Mouse (Mus musculus) brown adipose tissue, adult 24 weeks (tissue): ENCODE data around the gene Olfr313. TPM values are rescaled to one million over a fixed set of nuclear protein-coding genes. Genes with fewer than 3 reads are reported as not detected.
"Not testable (repeated sequence)": the region's sequence is repeated elsewhere in the genome, so short reads cannot be mapped to it uniquely, and the experiment has no call there.

Experiments used
- H3K27ac ChIP-seq: fragments of 200-500 bp; replicated peaks from 2 replicates; pipeline ENCODE4 v1.5.1; 2012; ENCODE audit warnings: low read depth, mild to moderate bottlenecking, low read length
- H3K4me1 ChIP-seq: fragments of 200-500 bp; 2 replicates; pipeline ENCODE4 v1.6.1; 2012; ENCODE audit warnings: low read length, mixed read lengths; ENCODE audit not compliant: control insufficient read depth, insufficient read depth, insufficient read length
- H3K4me3 ChIP-seq: fragments of 200-500 bp; 2 replicates; pipeline ENCODE4 v1.5.1; 2012; ENCODE audit warnings: low read depth, mild to moderate bottlenecking, low read length, moderate library complexity; ENCODE audit not compliant: insufficient read depth
- polyA plus RNA-seq: library from polyadenylated mRNA; stranded (reverse); fragments of >200 nt; gene quantifications from 2 replicates; pipeline ENCODE4 v1.2.4, GENCODE M21; 2012; ENCODE audit not compliant: missing spikeins, insufficient read depth, insufficient read length

Olfr313 gene
- polyA plus RNA-seq, result not detected in 2 replicates

DNA sequence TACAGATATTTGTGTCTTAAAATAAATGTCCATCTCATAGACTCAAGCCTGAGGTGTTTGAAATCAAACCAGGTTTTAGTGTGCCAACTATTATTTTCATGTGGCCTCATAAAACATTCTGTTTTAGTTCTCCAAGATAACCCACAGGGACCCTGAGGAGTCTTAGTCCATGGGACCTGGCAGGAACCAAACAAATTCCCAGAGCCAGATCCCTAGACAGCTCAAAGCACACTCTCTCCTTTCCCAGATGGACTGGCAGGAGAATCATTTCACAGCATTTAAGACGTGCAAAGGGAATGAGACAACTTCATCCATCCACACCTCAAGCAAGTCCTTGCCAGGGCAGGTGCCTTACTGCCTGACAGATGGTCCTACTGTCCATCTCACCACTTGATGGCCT is at the start of gene Olfr313:
Olfr313 (plus strand) TSS at position 301 of the 400 bp plus-strand sequence.
- H3K4me3 ChIP-seq, H3K27ac ChIP-seq, H3K4me1 ChIP-seq: not testable (repeated sequence)

DNA sequence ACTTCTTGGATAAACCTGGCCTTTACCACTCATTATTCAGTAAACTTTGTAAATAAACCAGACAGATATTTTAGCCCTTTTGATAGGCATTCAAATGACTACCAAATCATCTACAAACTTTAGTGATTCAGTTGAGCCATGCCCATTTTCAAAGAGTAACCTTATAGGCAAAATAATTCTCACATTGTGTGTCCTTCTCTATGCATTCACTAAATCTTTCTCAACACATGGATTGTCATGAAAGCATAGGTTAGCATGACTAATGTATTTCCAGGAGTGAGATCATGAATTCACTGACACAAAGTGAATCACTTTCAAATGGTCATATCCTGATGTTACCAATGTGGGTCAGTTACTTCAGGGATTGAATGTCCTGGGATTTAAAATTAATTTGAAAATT is 41.9 kb upstream of the Olfr313 start, which contains the start of gene Olfr315:
Olfr315 (plus strand) TSS at position 301 of the 400 bp plus-strand sequence.
- Histone ChIP-seq H3K4me3 (no peak within 1 kb of the TSS), H3K4me1 (no peaks in the 10 kb centered on the region), H3K27ac (no peak within 1 kb of the TSS)

DNA sequence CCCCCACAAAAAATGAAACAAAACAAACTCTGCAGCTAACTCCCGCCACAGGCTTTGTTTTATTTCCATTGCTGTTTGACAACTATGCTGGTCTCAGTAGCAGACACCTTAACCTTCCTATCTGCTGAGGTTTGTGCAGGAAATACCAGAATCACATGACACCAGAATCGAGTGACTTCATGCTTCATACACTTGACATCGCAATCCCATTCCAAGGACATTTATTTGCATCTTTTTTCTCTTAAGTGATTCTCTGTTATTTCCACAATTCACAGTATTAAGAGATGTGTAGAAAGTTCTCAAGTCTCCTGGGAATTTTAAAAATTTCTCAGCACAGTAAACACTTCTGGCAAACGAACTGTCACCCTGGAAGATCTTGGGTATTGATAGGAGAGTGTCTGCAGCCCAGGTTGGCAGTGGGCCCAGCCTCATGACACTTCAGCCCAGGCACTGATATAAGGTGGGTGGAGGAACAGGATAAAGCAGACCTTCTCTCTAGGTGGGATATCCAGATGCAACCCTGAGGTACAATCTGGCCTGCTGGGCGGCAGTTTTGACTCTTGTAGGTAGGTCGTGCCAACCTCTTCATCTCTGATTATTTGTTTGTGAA is 32.2 kb upstream of the Olfr313 start, which contains the start of gene Olfr314:
Olfr314 (plus strand) TSS at position 473 of the 610 bp plus-strand sequence.
- Histone ChIP-seq H3K4me3 (no peak within 1 kb of the TSS), H3K27ac (no peak within 1 kb of the TSS), H3K4me1 (no peaks in the 10 kb centered on the region)

DNA sequence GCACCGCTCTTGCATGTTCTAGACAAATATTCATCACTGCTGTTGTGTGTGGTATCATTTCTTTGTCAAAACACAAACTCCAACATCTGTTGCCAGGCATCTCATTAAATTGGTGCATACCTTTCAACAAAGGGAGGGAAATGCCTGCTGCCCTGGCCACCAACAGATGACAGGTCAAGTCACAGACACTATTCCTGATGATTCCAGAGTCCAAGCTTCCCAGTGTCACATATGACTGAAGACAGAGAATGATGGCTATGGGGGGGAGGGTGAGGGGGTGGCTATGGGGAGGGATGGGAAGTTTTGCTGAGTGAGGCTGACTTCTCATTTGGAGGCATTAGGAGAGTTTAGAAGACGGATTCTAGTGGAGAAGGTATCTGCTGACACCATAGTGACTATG is 30.6 kb upstream of the Olfr313 start:
- Histone ChIP-seq H3K4me1 (no peaks in the 10 kb centered on the region), H3K4me3 (no peak overlapping the region), H3K27ac (no peak overlapping the region)

DNA sequence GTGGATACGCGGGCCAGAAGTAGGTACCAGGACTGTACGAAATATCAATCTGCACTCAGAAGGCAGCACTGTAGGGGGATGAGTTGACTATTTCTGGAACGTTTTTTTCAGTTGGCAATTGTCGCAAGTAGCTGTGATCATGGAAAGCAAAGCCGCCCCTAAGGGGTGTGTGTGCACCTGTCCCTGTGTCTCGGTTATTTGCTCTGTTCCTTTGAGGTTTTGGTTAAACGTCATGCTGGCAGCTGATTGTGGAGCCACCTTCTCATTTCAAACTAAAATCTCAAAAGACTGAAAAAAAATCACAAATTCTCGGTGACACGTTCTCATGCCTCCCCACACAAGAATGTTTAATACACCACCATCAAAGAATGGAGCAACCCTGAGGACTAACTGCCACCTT is 27.1 kb upstream of the Olfr313 start:
- Histone ChIP-seq H3K4me1 (no peaks in the 10 kb centered on the region), H3K4me3 (no peak overlapping the region), H3K27ac (no peak overlapping the region)

DNA sequence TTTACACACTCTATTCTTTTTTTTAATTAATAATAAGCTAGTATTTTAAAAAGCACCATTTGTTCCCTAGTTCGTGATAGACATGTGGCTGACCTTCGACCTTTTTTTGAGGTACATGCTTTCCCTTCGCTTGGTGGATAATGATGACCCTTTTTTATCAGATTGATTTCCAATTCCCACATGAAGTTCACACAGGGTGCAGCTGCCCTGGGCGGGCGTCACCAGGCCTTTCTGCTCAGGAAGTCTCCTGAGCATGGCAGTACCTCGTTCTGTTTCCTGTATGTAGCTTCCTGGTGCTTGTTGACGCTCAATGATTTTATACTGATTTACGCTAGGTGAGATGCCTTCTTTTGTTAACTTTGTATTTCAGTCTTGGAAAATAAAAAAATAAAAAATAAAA is 26.5 kb upstream of the Olfr313 start:
- Histone ChIP-seq H3K4me3 (no peak overlapping the region), H3K4me1 (no peaks in the 10 kb centered on the region), H3K27ac (no peak overlapping the region)

DNA sequence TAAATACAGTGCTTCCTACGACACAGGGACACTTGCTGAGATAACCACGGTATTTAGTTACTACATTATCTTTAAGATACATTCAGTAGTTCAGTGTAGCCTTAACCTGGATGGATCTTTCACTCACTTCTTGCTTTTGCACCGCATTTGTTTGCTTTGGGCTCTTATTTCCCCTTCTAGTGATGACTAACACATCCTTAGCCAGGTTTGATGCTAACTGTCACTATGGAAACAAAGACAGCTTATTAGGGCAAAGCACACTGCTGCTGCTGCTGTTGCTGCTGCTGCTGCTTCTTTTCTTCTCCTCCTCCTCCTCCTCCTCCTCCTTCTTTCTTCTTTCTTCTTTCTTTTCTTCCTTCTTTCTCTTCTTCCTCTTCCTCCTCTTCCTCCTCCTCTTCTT is 25.3 kb upstream of the Olfr313 start:
- H3K4me1 ChIP-seq, result no peaks in the 10 kb centered on the region
- H3K4me3 ChIP-seq, result no peak overlapping the region
- H3K27ac ChIP-seq, result no peak overlapping the region

DNA sequence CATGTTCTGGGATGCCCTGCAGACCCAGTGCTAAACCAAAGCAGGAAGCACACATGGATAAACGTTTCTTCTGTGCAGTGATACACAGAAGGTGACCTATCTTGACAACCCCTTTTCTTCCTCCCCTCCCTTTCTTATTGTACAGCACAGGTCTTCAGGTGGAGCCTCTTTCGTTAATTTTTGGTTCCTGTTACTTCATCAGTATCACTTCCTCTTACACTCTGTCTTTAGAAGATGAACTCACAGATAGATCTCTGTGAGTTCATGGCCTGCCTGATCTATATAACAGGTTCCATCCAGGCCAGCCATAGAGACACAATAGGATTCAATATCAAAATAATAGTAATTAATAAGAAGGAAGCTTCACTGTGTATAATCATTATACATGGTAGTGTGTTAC is 24.7 kb upstream of the Olfr313 start:
- Histone ChIP-seq H3K4me3 (no peak overlapping the region), H3K27ac (no peak overlapping the region), H3K4me1 (no peaks in the 10 kb centered on the region)

DNA sequence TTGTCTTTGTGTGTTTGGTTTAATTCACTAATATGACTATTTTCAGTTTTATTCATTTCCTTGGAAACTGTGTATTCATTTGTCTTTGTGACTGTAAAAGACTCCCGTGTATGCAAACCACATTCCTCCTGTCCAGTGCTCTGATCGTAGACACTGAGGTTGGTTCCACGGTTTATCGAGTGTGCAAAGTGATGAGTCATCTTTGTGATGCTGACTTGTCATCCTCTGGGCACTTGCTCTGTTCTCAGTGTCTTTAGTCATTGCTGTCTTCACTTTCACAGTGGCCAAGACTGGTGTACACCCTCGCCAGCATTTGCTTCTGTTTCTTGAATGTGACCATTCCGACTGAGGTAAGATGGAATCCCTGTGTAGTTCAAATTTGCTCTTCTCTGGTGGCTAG is 24.2 kb upstream of the Olfr313 start:
- Histone ChIP-seq H3K4me3 (no peak overlapping the region), H3K27ac (no peak overlapping the region), H3K4me1 (no peaks in the 10 kb centered on the region)

DNA sequence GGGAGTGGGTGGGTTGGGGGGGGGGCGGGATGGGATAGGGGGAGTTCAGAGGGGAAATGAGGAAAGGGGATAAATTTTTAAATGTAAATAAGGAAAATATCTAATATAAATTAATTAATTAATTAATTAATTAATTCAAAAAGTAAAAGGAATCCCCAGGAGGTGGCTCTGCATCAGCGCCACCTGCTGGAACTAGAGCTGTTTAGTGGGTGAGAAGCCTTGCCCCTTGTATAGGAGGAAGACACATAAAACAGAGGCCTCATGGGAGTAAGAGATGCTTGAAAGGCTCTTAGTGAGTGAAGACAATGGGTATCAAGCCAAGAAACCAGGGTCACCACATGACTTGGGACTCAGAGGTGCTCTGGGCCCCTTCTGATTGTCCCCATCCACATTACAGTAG is 18.9 kb upstream of the Olfr313 start:
- Histone ChIP-seq H3K4me1 (no peaks in the 10 kb centered on the region), H3K4me3 (no peak overlapping the region), H3K27ac (no peak overlapping the region)

DNA sequence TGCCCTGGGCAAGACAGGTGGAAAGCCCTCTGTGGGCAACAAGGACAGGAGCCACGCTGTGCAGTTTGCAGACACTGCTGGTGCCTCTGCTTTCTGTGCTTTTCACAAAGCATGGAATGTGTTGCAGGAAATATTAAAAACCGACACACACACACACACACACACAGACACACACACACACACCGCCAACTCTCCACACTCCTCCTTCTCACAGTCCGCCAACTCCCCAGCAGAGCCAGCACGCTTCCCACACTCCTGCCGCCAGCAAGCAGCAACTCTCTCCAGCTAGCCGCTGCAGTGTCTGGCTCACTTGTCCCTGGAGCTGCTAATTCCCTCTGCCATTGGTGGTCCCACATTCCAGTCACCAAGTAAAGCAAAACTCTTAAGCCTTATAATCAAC is 17.9 kb upstream of the Olfr313 start:
- Histone ChIP-seq H3K4me3 (no peak overlapping the region), H3K4me1 (no peaks in the 10 kb centered on the region), H3K27ac (no peak overlapping the region)

DNA sequence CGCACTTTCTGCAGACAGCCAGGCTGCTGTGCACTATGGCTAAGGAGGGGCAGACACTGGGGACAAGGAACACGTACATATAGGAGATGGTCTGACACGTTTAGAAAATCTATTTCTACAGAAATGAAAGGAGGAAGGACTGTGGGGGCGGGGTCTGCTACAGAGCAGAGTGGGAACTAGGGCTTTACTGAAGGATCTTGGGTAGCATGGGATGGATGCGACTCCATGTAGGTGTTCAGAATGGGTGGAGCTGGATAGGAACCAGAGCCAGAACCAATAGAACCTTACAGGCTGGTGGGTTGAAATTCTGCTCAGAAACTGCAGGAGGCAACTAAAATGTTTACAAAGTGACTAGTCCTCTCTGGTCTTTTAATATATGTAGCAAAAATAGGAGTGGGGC is 15.1 kb upstream of the Olfr313 start:
- Histone ChIP-seq H3K27ac (no peak overlapping the region), H3K4me1 (no peaks in the 10 kb centered on the region), H3K4me3 (no peak overlapping the region)

DNA sequence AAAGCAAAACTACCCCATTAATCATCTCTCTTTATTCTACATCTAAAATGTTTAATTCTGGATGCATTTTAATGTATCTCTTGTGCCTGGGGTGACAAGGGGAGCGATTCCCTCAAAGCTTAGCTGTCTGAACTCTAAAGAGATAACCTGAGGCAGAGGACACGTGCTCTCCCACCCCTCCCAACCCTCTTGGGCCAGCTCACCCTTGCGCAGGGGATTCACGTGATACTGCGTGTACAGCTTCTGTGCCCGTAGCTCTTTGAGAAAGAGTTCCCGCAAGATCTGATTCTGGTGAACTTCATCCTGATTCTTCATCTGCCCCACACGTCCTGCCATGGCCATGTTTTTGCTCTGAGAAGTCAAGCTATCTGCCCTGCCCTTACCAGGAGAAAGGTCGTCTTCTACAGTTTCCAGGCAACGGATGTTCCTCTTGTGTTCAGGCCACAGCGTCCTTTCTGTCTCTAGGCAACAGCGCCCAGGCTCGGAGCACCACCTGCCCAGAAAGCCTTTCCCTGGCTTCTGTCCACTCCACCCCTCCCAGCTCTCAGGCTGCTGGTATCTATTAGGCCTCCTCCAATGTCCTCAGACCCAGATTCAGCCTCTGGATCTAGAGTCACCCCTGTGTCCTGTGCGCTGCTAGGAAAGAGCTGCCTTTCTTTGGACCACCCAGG is 13.1 kb upstream of the Olfr313 start, which contains the start of gene Fam183b:
Fam183b (minus strand) TSS at position 403 of the 671 bp plus-strand sequence.
- Histone ChIP-seq H3K4me1 (no peaks in the 10 kb centered on the region), H3K4me3 (no peak within 1 kb of the TSS), H3K27ac (no peak within 1 kb of the TSS)

DNA sequence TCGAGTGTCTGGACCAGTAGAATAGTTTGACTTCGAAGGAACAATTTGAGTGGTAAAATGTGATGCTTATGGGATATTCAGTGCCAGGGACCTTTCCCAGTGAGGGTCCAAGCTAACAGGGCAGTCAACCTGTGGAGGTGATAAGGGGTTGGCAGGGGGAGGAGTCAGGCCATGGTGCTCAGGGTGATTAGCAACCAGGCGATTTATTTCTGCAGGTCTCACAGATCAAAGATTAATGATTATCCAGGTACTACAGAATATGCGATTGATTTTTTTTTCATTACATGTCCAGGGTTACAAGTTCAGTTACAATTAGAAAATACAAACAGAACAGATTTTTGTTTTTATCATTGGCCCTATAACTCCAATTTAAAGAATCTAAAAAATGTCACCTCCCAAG is 10.9 kb upstream of the Olfr313 start:
- Histone ChIP-seq H3K27ac (no peak overlapping the region), H3K4me3 (no peak overlapping the region), H3K4me1 (no peaks in the 10 kb centered on the region)

DNA sequence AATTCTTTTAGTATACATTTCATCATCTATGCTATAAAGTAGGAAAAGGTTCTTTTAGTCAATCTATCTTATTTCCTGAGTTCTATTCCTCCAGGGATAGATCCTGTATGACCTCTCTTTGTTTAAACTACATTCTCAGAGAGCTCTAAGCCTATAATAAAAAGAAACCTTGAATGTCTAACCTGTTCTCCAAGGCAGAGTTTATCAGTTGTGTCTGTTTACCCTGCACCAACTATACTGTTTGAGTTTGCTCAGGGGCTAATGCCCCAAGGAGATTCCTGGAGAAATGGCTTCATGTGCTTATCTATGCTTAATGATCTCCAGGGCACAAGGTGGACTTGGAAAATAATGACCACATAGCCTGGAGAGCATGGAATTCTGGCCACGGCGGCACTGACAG is 10.4 kb upstream of the Olfr313 start:
- H3K27ac ChIP-seq, result no peak overlapping the region
- H3K4me1 ChIP-seq, result no peaks in the 10 kb centered on the region
- no peak overlapping the region for H3K4me3 ChIP-seq

DNA sequence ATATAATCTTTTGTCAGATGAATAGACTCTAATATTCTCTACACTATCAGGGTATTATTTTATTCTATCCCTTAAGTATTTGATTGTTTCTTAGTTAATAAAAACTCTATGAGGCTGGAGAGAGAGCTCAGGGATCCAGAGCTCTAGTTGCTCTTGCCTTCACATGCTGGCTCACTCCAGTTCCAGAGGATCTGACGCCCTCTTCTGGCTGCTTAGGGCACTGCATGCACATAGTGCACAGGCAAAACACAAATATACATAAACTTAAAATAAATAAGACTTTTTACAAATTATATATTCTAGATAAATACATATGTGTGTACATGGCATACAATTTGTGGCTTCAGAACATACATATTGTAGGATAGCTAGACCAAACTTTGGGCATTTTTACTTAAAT is 2.8 kb upstream of the Olfr313 start:
- no peak overlapping the region for H3K4me3 ChIP-seq
- no peak overlapping the region for H3K27ac ChIP-seq
- H3K4me1 ChIP-seq, result no peaks in the 10 kb centered on the region
